Mouse (Mus musculus) G1E (cell line): ENCODE measurements around the gene Rfwd3. TPM values are rescaled to one million over a fixed set of nuclear protein-coding genes. Genes with fewer than 3 reads are reported as not detected.
"Not testable (repeated sequence)": the region's sequence is repeated elsewhere in the genome, so short reads cannot be mapped to it uniquely, and the experiment has no call there.

Experiments
- ATAC-seq: 2 replicates; pipeline ENCODE4 v1.8.0; 2016; ENCODE audit warnings: mild to moderate bottlenecking; ENCODE audit not compliant: insufficient number of reproducible peaks, poor library complexity, low FRiP score, severe bottlenecking; ENCODE audit errors: extremely low read depth
- DNase-seq: peaks from one replicate; pipeline ENCODE4 v3.0.0; 2012; ENCODE audit warnings: low spot score
- H3K27me3 ChIP-seq: 2 replicates; pipeline ENCODE4 v1.6.1; 2012; ENCODE audit warnings: mild to moderate bottlenecking, low read length, inconsistent platforms; ENCODE audit not compliant: insufficient read depth
- H3K36me3 ChIP-seq: replicated peaks from 2 replicates; pipeline ENCODE3; 2012; ENCODE audit warnings: mild to moderate bottlenecking, inconsistent platforms
- H3K4me1 ChIP-seq: 2 replicates; pipeline ENCODE4 v1.6.1; 2012; ENCODE audit warnings: low read depth, low read length, inconsistent platforms, mixed read lengths; ENCODE audit not compliant: insufficient read depth
- H3K4me3 ChIP-seq: 2 replicates; pipeline ENCODE4 v1.5.1; 2012; ENCODE audit warnings: low read depth, mild to moderate bottlenecking, inconsistent platforms, low read length, moderate library complexity, mixed read lengths
- H3K9me3 ChIP-seq: replicated peaks from 2 replicates; pipeline ENCODE4 v1.6.1; 2012; ENCODE audit warnings: inconsistent platforms
- CTCF ChIP-seq: IDR thresholded peaks from 2 replicates; pipeline ENCODE4 v1.5.1; 2012; ENCODE audit warnings: low read depth, low read length, inconsistent platforms, mixed read lengths
- GATA1 ChIP-seq: IDR thresholded peaks from 2 replicates; pipeline ENCODE4 v1.6.1; 2012; ENCODE audit warnings: borderline replicate concordance, low read length, inconsistent platforms, mixed read lengths
- GATA2 ChIP-seq: IDR thresholded peaks from 2 replicates; pipeline ENCODE4 v1.6.1; 2012; ENCODE audit warnings: low read depth, low read length, inconsistent platforms, borderline replicate concordance
- POLR2AphosphoS5 ChIP-seq: IDR thresholded peaks from 2 replicates; pipeline ENCODE4 v1.6.1; 2012; ENCODE audit warnings: low read depth, low read length, inconsistent platforms; ENCODE audit not compliant: insufficient replicate concordance
- TAL1 ChIP-seq: conservative IDR thresholded peaks from 2 replicates; pipeline ENCODE4 v1.6.1; 2012; ENCODE audit warnings: low read depth, low read length, inconsistent platforms, mixed read lengths
- polyA plus RNA-seq: library from polyadenylated mRNA; stranded (reverse); fragments of >175 nt; gene quantifications from 2 replicates; pipeline ENCODE4 v1.2.3, GENCODE M21; 2012
- total RNA-seq, 2 experiments: library from RNA; stranded (forward) in 1 of 2; stranded (reverse) in 1 of 2; fragments of 200-1000 nt in 1 of 2; fragments of >200 nt in 1 of 2; fragmentation: Nextera tagmentation in 1 of 2; gene quantifications; 2 replicates each; pipeline ENCODE4 v1.2.3; 2014 to 2017

The Rfwd3 gene
- total and polyA plus RNA-seq, 3 experiments, result 4.9 to 83.2 (median 72.0) TPM

- H3K9me3 ChIP-seq, result no peaks in the 10 kb centered on the region
- no peak for DNase-seq
- H3K4me3 ChIP-seq, result no peak overlapping the region
- no peak for TF ChIP-seq GATA1
- no peak for TF ChIP-seq TAL1
- TF ChIP-seq POLR2AphosphoS5, result no peak
- no peak for TF ChIP-seq CTCF
- TF ChIP-seq GATA2, result no peak
- no peak for ATAC-seq
- peaks cover 4% of the 10 kb centered on the region for H3K36me3 ChIP-seq
- no peaks in the 10 kb centered on the region for H3K27me3 ChIP-seq
- peaks cover 22% of the 10 kb centered on the region for H3K4me1 ChIP-seq
Observed at GRCm38 (mm10) chr8:111248136-111248535, 51.9 kb downstream of the Rfwd3 start.

- not testable (repeated sequence) for H3K9me3 ChIP-seq, H3K27me3 ChIP-seq, H3K4me3 ChIP-seq, DNase-seq, H3K36me3 ChIP-seq, ATAC-seq
- peaks cover 11% of the 10 kb centered on the region; the same call in 1 of the 2 replicates for H3K4me1 ChIP-seq
Observed at GRCm38 (mm10) chr8:111246864-111247263, 53.2 kb downstream of the Rfwd3 start.

DNA sequence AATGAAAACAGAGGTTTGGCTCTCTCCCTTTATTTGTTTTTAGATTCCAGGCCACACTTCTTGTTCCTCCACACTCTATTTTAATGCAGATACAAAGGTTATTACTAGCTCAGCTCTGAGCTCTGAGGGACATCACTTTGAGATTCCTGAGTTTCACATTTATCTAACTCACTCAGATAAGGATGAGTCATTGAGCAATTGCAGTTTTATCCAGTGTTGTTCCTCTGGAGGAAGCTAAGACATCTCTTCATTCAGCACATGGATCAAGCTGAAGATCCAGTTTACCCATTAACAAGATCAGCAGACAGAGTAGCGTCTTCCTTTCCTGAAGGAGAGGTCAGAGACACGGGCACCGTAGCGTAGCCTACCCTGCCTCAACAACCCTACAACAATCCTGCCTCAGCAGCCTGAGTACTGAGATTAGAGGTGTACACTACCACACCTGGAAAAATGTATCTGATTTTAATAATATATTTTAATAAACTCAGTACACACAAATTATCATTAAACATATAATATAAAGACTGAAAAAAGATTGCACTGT, 53.7 kb downstream of the Rfwd3 start:
- DNase-seq (no peak), ATAC-seq (no peak)
- Histone ChIP-seq H3K9me3 (no peaks in the 10 kb centered on the region), H3K4me1 (peaks cover 10% of the 10 kb centered on the region; the same call in 1 of the 2 replicates), H3K4me3 (no peak overlapping the region), H3K36me3 (peaks cover 4% of the 10 kb centered on the region), H3K27me3 (no peaks in the 10 kb centered on the region)
- TF ChIP-seq POLR2AphosphoS5 (no peak), GATA2 (no peak), TAL1 (no peak)

GRCm38 (mm10) chr8:111237301-111237700, 62.7 kb downstream of the Rfwd3 start:
- no peak for TF ChIP-seq POLR2AphosphoS5
- no peak for TF ChIP-seq CTCF
- TF ChIP-seq TAL1, result no peak
- no peak for TF ChIP-seq GATA1
- TF ChIP-seq GATA2, result no peak
- Histone ChIP-seq H3K36me3 (no peaks in the 10 kb centered on the region), H3K9me3 (no peaks in the 10 kb centered on the region), H3K27me3 (no peaks in the 10 kb centered on the region), H3K4me3 (no peak overlapping the region), H3K4me1 (peaks cover 19% of the 10 kb centered on the region)
- DNase-seq (no peak), ATAC-seq (no peak)

DNA sequence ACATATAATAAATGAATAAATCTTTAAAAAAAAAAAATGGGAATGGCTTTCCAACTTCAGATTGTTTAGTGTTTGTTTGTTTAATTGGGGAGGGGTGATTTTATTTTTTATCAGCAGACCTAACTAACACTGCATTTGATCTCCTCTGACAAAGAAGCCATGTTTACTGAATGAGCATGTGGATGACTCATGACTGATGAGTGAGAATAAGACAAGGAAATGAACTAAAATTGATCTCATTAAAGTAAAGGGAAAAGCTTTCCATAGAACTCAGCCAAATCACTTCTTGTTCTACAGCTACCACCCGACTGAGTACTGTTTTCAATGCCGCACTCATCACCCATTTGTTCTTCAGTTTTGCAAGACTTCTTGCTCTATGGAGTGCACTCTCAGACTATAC, 66.3 kb downstream of the Rfwd3 start:
- ATAC-seq (no peak), DNase-seq (no peak)
- no peaks in the 10 kb centered on the region for H3K9me3 ChIP-seq
- no peaks in the 10 kb centered on the region for H3K27me3 ChIP-seq
- H3K36me3 ChIP-seq, result no peaks in the 10 kb centered on the region
- TF ChIP-seq TAL1, result no peak
- no peak for TF ChIP-seq GATA1
- no peak for TF ChIP-seq GATA2
- TF ChIP-seq CTCF, result no peak
- no peak for TF ChIP-seq POLR2AphosphoS5
- peaks cover 19% of the 10 kb centered on the region for H3K4me1 ChIP-seq
- no peak overlapping the region for H3K4me3 ChIP-seq

DNA sequence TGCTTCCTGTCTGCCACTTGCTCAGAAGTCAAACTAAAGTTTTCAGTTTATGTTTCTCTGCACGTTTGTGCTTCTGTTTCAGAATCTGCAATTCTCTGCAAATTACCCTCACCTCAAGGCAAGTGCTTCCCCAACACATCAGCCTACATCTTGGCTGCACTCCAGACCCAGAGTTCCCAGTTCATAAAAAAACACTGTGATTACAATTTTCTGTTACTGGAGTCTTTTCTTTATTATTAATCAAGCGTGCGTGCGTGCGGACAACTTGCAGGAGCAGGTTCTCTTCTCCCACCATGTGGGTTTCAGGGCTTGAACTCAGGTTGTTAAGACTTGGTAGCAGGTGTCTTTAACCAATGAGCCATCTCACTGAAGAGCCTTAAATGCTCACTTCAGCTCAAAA, 75.9 kb downstream of the Rfwd3 start:
- DNase-seq (no peak), ATAC-seq (no peak)
- Histone ChIP-seq H3K36me3 (no peaks in the 10 kb centered on the region), H3K4me3 (no peak overlapping the region), H3K9me3 (no peaks in the 10 kb centered on the region), H3K27me3 (no peaks in the 10 kb centered on the region), H3K4me1 (peaks cover 4% of the 10 kb centered on the region; the same call in 1 of the 2 replicates)
- TF ChIP-seq TAL1, result no peak
- no peak for TF ChIP-seq CTCF
- no peak for TF ChIP-seq GATA1
- TF ChIP-seq GATA2, result no peak
- TF ChIP-seq POLR2AphosphoS5, result no peak

Other genes starting within 250 kb of the Rfwd3 start
- not detected in 2 replicates for gene Exosc6, start 243.9 kb downstream of the Rfwd3 start, total RNA-seq (2014; fragmentation: Nextera tagmentation)
- gene Exosc6, start 243.9 kb downstream of the Rfwd3 start, total RNA-seq (2017), result 13.9 and 17.0 TPM in 2 replicates
- gene Exosc6, start 243.9 kb downstream of the Rfwd3 start, polyA plus RNA-seq, result 88.0 and 119 TPM in 2 replicates
- not detected in 2 replicates for gene Clec18a, start 207.8 kb downstream of the Rfwd3 start, total RNA-seq (2014; fragmentation: Nextera tagmentation)
- gene Clec18a, start 207.8 kb downstream of the Rfwd3 start, total RNA-seq (2017), result 0.05 and 0.06 TPM in 2 replicates
- not detected in 2 replicates for gene Clec18a, start 207.8 kb downstream of the Rfwd3 start, polyA plus RNA-seq
- 14.0 and 15.7 TPM in 2 replicates for gene Pdpr, start 205.6 kb downstream of the Rfwd3 start, total RNA-seq (2014; fragmentation: Nextera tagmentation)
- 19.4 and 20.5 TPM in 2 replicates for gene Pdpr, start 205.6 kb downstream of the Rfwd3 start, total RNA-seq (2017)
- 8.7 and 9.5 TPM in 2 replicates for gene Pdpr, start 205.6 kb downstream of the Rfwd3 start, polyA plus RNA-seq
- 71.0 and 71.8 TPM in 2 replicates for gene Glg1, start 41.0 kb downstream of the Rfwd3 start, total RNA-seq (2014; fragmentation: Nextera tagmentation)
- gene Glg1, start 41.0 kb downstream of the Rfwd3 start, total RNA-seq (2017), result 15.5 and 22.7 TPM in 2 replicates
- gene Glg1, start 41.0 kb downstream of the Rfwd3 start, polyA plus RNA-seq, result 10.8 and 12.7 TPM in 2 replicates
- gene Mlkl, start 38.0 kb upstream of the Rfwd3 start, total RNA-seq (2014; fragmentation: Nextera tagmentation), result not detected in 2 replicates
- gene Mlkl, start 38.0 kb upstream of the Rfwd3 start, total RNA-seq (2017), result 0.17 TPM in 1 of 2 replicates, not detected in the other
- not detected in 2 replicates for gene Mlkl, start 38.0 kb upstream of the Rfwd3 start, polyA plus RNA-seq
- not detected in 2 replicates for gene Fa2h, start 93.6 kb upstream of the Rfwd3 start, total RNA-seq (2014; fragmentation: Nextera tagmentation)
- 0.06 and 0.11 TPM in 2 replicates for gene Fa2h, start 93.6 kb upstream of the Rfwd3 start, total RNA-seq (2017)
- gene Fa2h, start 93.6 kb upstream of the Rfwd3 start, polyA plus RNA-seq, result not detected in 2 replicates
- 10.5 and 17.4 TPM in 2 replicates for gene Wdr59, start 221.9 kb upstream of the Rfwd3 start, total RNA-seq (2014; fragmentation: Nextera tagmentation)
- gene Wdr59, start 221.9 kb upstream of the Rfwd3 start, total RNA-seq (2017), result 5.9 and 6.7 TPM in 2 replicates
- gene Wdr59, start 221.9 kb upstream of the Rfwd3 start, polyA plus RNA-seq, result 2.5 and 3.3 TPM in 2 replicates
- 47.6 and 48.8 TPM in 2 replicates for gene Znrf1, start 235.9 kb upstream of the Rfwd3 start, total RNA-seq (2014; fragmentation: Nextera tagmentation)
- gene Znrf1, start 235.9 kb upstream of the Rfwd3 start, total RNA-seq (2017), result 22.8 and 36.1 TPM in 2 replicates
- 62.8 and 65.5 TPM in 2 replicates for gene Znrf1, start 235.9 kb upstream of the Rfwd3 start, polyA plus RNA-seq